Mouse (Mus musculus): ENCODE measurements around the gene Rin1. TPM values are rescaled to one million over a fixed set of nuclear protein-coding genes. Genes with fewer than 3 reads are reported as not detected.

The Rin1 gene
- polyA plus RNA-seq, 1 experiment from 2014 or later: 0.17 TPM

- Histone ChIP-seq H3K36me3 (replicated peaks) (no peaks in the 10 kb centered on the region), H3K9ac (no peak overlapping the region), H3K27me3 (peaks cover 13% of the 10 kb centered on the region), H3K27ac (replicated peaks) (no peak overlapping the region), H3K4me2 (no peak overlapping the region), H3K9me3 (replicated peaks) (no peaks in the 10 kb centered on the region), H3K4me3 (replicated peaks) (no peak overlapping the region), H3K4me1 (replicated peaks) (peaks cover 41% of the 10 kb centered on the region)
- no peak for ATAC-seq (ENCODE audit: insufficient read depth)
- 15% methylated on average over 10 of the region's 10 CpGs for WGBS (ENCODE audit: insufficient replicate concordance)
These were observed 8.8 kb downstream of the Rin1 start for GRCm38 (mm10) chr19:5058801-5059771.

GRCm38 (mm10) chr19:5060365-5061330, 10.4 kb downstream of the Rin1 start:
- Histone ChIP-seq H3K4me2 (no peak overlapping the region), H3K9me3 (replicated peaks) (no peaks in the 10 kb centered on the region), H3K27me3 (peaks cover 6% of the 10 kb centered on the region; the same call in 1 of the 2 replicates), H3K9ac (no peak overlapping the region), H3K4me1 (replicated peaks) (peaks cover 40% of the 10 kb centered on the region), H3K4me3 (replicated peaks) (no peak overlapping the region), H3K36me3 (replicated peaks) (no peaks in the 10 kb centered on the region), H3K27ac (replicated peaks) (no peak overlapping the region)
- no peak for ATAC-seq (ENCODE audit: insufficient read depth)
- 42% methylated on average over 5 of the region's 5 CpGs for WGBS (ENCODE audit: insufficient replicate concordance)

- Histone ChIP-seq H3K36me3 (replicated peaks) (no peaks in the 10 kb centered on the region), H3K4me3 (replicated peaks) (no peak overlapping the region), H3K4me2 (no peak overlapping the region), H3K9ac (no peak overlapping the region), H3K9me3 (replicated peaks) (no peaks in the 10 kb centered on the region), H3K27me3 (peaks cover 8% of the 10 kb centered on the region), H3K4me1 (replicated peaks) (peaks cover 37% of the 10 kb centered on the region), H3K27ac (replicated peaks) (no peak overlapping the region)
- WGBS (ENCODE audit: insufficient replicate concordance): 60% methylated on average over 5 of the region's 5 CpGs
- no peak for ATAC-seq (ENCODE audit: insufficient read depth)
These were observed 11.8 kb downstream of the Rin1 start for GRCm38 (mm10) chr19:5062041-5062440.

DNA sequence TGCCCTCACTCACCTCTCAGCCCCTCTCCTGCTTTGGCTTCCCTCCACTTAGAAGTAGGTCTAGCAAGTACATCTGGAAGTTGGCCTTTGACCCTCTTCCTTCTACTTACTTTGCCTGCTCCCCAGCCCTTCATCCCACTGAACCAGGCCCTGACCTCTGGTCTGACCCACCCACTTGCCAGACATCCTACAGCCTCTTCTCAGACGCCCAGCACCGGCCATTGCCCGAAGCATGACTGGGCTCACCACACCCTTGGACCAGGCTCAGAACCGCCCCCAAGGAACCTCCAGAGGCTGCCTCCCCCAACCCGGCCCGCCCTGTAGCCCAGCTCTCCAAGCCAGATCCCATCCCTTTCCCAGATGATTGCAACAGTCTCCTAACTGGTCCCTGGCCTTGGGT, 12.2 kb downstream of the Rin1 start:
- Histone ChIP-seq H3K27me3 (peaks cover 12% of the 10 kb centered on the region), H3K4me2 (no peak overlapping the region), H3K9me3 (replicated peaks) (no peaks in the 10 kb centered on the region), H3K4me1 (replicated peaks) (peaks cover 41% of the 10 kb centered on the region), H3K9ac (no peak overlapping the region), H3K36me3 (replicated peaks) (no peaks in the 10 kb centered on the region), H3K27ac (replicated peaks) (no peak overlapping the region), H3K4me3 (replicated peaks) (no peak overlapping the region)
- 67% methylated on average over 6 of the region's 6 CpGs for WGBS (ENCODE audit: insufficient replicate concordance)
- no peak for ATAC-seq (ENCODE audit: insufficient read depth)

- peaks cover 33% of the 10 kb centered on the region for H3K27me3 ChIP-seq
- H3K36me3 ChIP-seq (replicated peaks): no peaks in the 10 kb centered on the region
- H3K4me3 ChIP-seq (replicated peaks): no peak overlapping the region
- H3K4me2 ChIP-seq: no peak overlapping the region
- 50% methylated on average over 7 of the region's 7 CpGs for WGBS (ENCODE audit: insufficient replicate concordance)
- peaks cover 42% of the 10 kb centered on the region for H3K4me1 ChIP-seq (replicated peaks)
- no peak overlapping the region for H3K27ac ChIP-seq (replicated peaks)
- ATAC-seq (ENCODE audit: insufficient read depth): no peak
- no peaks in the 10 kb centered on the region for H3K9me3 ChIP-seq (replicated peaks)
- no peak overlapping the region for H3K9ac ChIP-seq
These were observed 14.8 kb downstream of the Rin1 start for GRCm38 (mm10) chr19:5065104-5065503.

- Histone ChIP-seq H3K4me3 (replicated peaks) (peak overlapping the region; percentile 52), H3K36me3 (replicated peaks) (no peaks in the 10 kb centered on the region), H3K9ac (peak overlapping the region; percentile 55; the same call in 1 of the 2 replicates), H3K27me3 (peaks cover 50% of the 10 kb centered on the region), H3K4me2 (peak overlapping the region; percentile 82), H3K9me3 (replicated peaks) (no peaks in the 10 kb centered on the region), H3K4me1 (replicated peaks) (peaks cover 51% of the 10 kb centered on the region), H3K27ac (replicated peaks) (peak overlapping the region; percentile 78)
- peak; percentile 87 for ATAC-seq (ENCODE audit: insufficient read depth)
- 5% methylated on average over 15 of the region's 15 CpGs for WGBS (ENCODE audit: insufficient replicate concordance)
These were observed 16.9 kb downstream of the Rin1 start for GRCm38 (mm10) chr19:5067040-5067799.

GRCm38 (mm10) chr19:5067867-5068569, 17.7 kb downstream of the Rin1 start, which contains the start of gene Cd248:
Gene Cd248, plus strand, starts transcription at chr19:5068078.
- peak within 1 kb of the TSS; percentile 78 for H3K27ac ChIP-seq (replicated peaks)
- H3K4me2 ChIP-seq: peak within 1 kb of the TSS; percentile 82
- ATAC-seq (ENCODE audit: insufficient read depth): peak; percentile 38
- peaks cover 50% of the 10 kb centered on the region for H3K27me3 ChIP-seq
- no peaks in the 10 kb centered on the region for H3K9me3 ChIP-seq (replicated peaks)
- peaks cover 59% of the 10 kb centered on the region for H3K4me1 ChIP-seq (replicated peaks)
- peak within 1 kb of the TSS; percentile 52 for H3K4me3 ChIP-seq (replicated peaks)
- peak within 1 kb of the TSS; percentile 55 for H3K9ac ChIP-seq
- 2% methylated on average over 56 of the region's 56 CpGs for WGBS (ENCODE audit: insufficient replicate concordance)
- H3K36me3 ChIP-seq (replicated peaks): no peaks in the 10 kb centered on the region

GRCm38 (mm10) chr19:5068570-5069234, 18.4 kb downstream of the Rin1 start:
- Histone ChIP-seq H3K27ac (replicated peaks) (0 out of 2 replicates have a peak overlapping the region, but pooled peaks have one; percentile 78), H3K9me3 (replicated peaks) (no peaks in the 10 kb centered on the region), H3K9ac (peak overlapping the region; percentile 55), H3K4me1 (replicated peaks) (peaks cover 65% of the 10 kb centered on the region), H3K4me3 (replicated peaks) (peak overlapping the region; percentile 52), H3K4me2 (peak overlapping the region; percentile 82), H3K36me3 (replicated peaks) (no peaks in the 10 kb centered on the region), H3K27me3 (peaks cover 55% of the 10 kb centered on the region)
- ATAC-seq (ENCODE audit: insufficient read depth): no peak
- 46% methylated on average over 21 of the region's 21 CpGs for WGBS (ENCODE audit: insufficient replicate concordance)

DNA sequence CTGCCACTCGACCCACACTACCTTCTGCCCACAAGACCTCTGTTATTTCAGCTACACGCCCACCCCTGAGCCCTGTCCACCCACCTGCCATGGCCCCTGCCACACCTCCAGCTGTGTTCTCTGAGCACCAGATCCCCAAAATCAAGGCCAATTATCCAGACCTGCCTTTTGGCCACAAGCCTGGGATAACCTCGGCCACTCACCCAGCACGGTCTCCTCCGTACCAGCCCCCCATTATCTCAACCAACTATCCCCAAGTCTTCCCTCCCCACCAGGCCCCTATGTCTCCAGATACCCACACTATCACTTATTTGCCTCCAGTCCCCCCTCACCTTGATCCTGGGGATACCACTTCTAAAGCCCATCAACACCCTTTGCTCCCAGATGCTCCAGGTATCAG, 19.2 kb downstream of the Rin1 start:
- Histone ChIP-seq H3K27me3 (peaks cover 63% of the 10 kb centered on the region), H3K4me3 (replicated peaks) (no peak overlapping the region), H3K4me1 (replicated peaks) (peaks cover 65% of the 10 kb centered on the region), H3K27ac (replicated peaks) (no peak overlapping the region), H3K4me2 (0 out of 2 replicates have a peak overlapping the region, but pooled peaks have one; percentile 82), H3K36me3 (replicated peaks) (no peaks in the 10 kb centered on the region), H3K9me3 (replicated peaks) (no peaks in the 10 kb centered on the region), H3K9ac (no peak overlapping the region)
- no peak for ATAC-seq (ENCODE audit: insufficient read depth)
- WGBS (ENCODE audit: insufficient replicate concordance): 73% methylated on average over 5 of the region's 5 CpGs

All from liver, embryonic 15.5 days (tissue).